Mouse (Mus musculus) neutrophil, adult 5-6 weeks (primary cell): ENCODE data around the gene Ccnl2. TPM values are rescaled to one million over a fixed set of nuclear protein-coding genes. Genes with fewer than 3 reads are reported as not detected.
"Not testable (repeated sequence)": the region's sequence is repeated elsewhere in the genome, so short reads cannot be mapped to it uniquely, and the experiment has no call there.

Source experiments
- ATAC-seq: fragments of 151-379, 151-347 bp; 2 replicates; pipeline ENCODE4 v1.8.0; 2017; ENCODE audit warnings: mild to moderate bottlenecking, moderate TSS enrichment; ENCODE audit not compliant: insufficient number of reproducible peaks, poor library complexity, low FRiP score, severe bottlenecking; ENCODE audit errors: extremely low read depth
- total RNA-seq: library from RNA; stranded (forward); fragments of 200-1000 nt; gene quantifications from 2 replicates; pipeline ENCODE4 v1.2.3, GENCODE M21; 2017

The Ccnl2 gene
- total RNA-seq, 1 experiment from 2014 or later: 394 TPM

GRCm38 (mm10) chr4:155788300-155788699 lies 24.0 kb upstream of the Ccnl2 start:
- no peak for ATAC-seq

GRCm38 (mm10) chr4:155788833-155789232 lies 23.5 kb upstream of the Ccnl2 start:
- not testable (repeated sequence) for ATAC-seq

GRCm38 (mm10) chr4:155790021-155790489 lies 22.2 kb upstream of the Ccnl2 start, which contains the start of gene Ankrd65:
Gene Ankrd65 (plus strand): TSS chr4:155790439.
- no peak for ATAC-seq

- no peak for ATAC-seq
Measured at GRCm38 (mm10) chr4:155790650-155791161, 21.6 kb upstream of the Ccnl2 start.

- no peak for ATAC-seq
Measured at GRCm38 (mm10) chr4:155791240-155791933, 20.9 kb upstream of the Ccnl2 start.

- ATAC-seq: no peak
Measured at GRCm38 (mm10) chr4:155793730-155794129, 18.6 kb upstream of the Ccnl2 start.

- ATAC-seq: no peak
Measured at GRCm38 (mm10) chr4:155802075-155802474, 10.2 kb upstream of the Ccnl2 start.

GRCm38 (mm10) chr4:155802741-155803339 lies 9.4 kb upstream of the Ccnl2 start, which contains the start of gene Mrpl20:
Gene Mrpl20 (plus strand): TSS chr4:155802878.
- ATAC-seq: no peak

- peak; percentile 98 for ATAC-seq
Measured at GRCm38 (mm10) chr4:155803340-155804041, 8.8 kb upstream of the Ccnl2 start.

GRCm38 (mm10) chr4:155807841-155808240 lies 4.4 kb upstream of the Ccnl2 start:
- ATAC-seq: no peak

- no peak for ATAC-seq
Measured at GRCm38 (mm10) chr4:155812665-155813181, 434 bp downstream of the Ccnl2 start.

- no peak for ATAC-seq
Measured at GRCm38 (mm10) chr4:155817533-155817932, 5.2 kb downstream of the Ccnl2 start.

GRCm38 (mm10) chr4:155821025-155821424 lies 8.7 kb downstream of the Ccnl2 start:
- no peak for ATAC-seq

- ATAC-seq: no peak
Measured at GRCm38 (mm10) chr4:155823443-155823842, 11.2 kb downstream of the Ccnl2 start.

GRCm38 (mm10) chr4:155829866-155830265 lies 17.6 kb downstream of the Ccnl2 start:
- ATAC-seq: no peak

- ATAC-seq: no peak
Measured at GRCm38 (mm10) chr4:155830596-155830995, 18.3 kb downstream of the Ccnl2 start.

- peak; percentile 85 for ATAC-seq
Measured at GRCm38 (mm10) chr4:155831205-155831766, 19.0 kb downstream of the Ccnl2 start, which contains the start of gene Aurkaip1. Gene Aurkaip1 (plus strand): TSS chr4:155831272.

GRCm38 (mm10) chr4:155831831-155832230 lies 19.5 kb downstream of the Ccnl2 start:
- ATAC-seq: no peak

GRCm38 (mm10) chr4:155832321-155832720 lies 20.0 kb downstream of the Ccnl2 start:
- ATAC-seq: no peak
